Mouse (Mus musculus): ENCODE data around the gene Hsd17b14.
"Not testable (repeated sequence)": the region's sequence is repeated elsewhere in the genome, so short reads cannot be mapped to it uniquely, and the experiment has no call there.

Gene Hsd17b14

DNA sequence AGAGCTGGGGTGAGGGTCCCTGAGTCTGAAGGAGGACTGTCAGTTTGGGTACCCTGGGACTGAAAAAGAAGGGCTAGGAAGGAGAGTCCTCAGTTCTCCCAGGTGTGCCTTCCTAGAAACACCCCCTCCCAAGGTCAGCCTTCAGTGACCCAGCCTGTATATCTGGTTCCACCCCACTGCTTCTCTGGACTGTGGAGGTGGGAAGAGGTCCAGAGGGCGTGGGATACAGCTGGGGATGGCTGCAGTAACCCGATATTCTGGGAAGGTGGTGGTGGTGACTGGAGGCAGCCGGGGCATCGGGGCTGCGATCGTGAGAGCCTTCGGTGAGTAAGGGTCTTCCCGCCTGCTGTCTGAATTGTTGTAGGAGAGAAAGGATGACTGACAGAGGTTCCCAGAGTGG is at the start of gene Hsd17b14:
Gene Hsd17b14 (plus strand): TSS at position 150 of the 400 bp plus-strand sequence.
- DNase-seq (ENCODE audit: low spot score) = no peak

DNA sequence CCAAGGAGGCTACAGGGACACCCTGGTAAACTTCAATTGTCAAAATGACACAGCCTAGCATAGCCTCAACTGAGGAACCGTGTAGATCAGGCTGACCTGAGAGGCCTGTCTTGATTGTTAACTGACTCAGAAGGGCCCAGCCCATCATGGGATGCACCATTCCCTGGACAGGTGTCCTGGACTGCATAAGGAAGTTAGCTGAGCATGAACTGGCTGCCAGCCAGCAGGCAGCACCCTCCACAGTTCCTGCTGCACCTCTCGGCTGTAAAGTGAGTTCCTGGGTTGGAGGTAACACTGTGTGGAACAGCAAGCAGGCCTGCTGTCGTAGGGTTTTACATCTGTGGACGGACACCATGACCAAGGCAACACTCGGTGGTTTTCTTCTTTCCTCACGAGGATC is 47.1 kb upstream of the Hsd17b14 start:
- DNase-seq (ENCODE audit: low spot score) = no peak

DNA sequence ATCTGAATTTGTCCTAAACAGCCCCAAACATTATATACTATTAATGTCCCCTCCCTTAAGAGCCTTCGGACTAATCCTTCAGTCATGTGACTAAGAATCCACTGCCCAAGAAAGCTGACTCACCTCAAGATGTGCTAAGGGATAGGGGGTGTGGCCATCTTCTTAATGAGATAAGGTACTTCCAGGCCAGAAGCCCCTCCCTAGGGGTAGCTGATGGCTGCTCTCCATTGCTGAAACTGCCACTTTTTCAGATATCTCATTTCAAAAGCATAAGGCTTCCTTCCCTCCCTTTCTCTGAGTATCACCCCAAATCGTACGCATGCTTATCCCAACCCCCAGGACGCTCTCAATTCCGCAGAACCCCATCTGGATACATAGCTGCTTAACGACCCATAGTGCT is 46.1 kb upstream of the Hsd17b14 start:
- no peak for DNase-seq (ENCODE audit: low spot score)

DNA sequence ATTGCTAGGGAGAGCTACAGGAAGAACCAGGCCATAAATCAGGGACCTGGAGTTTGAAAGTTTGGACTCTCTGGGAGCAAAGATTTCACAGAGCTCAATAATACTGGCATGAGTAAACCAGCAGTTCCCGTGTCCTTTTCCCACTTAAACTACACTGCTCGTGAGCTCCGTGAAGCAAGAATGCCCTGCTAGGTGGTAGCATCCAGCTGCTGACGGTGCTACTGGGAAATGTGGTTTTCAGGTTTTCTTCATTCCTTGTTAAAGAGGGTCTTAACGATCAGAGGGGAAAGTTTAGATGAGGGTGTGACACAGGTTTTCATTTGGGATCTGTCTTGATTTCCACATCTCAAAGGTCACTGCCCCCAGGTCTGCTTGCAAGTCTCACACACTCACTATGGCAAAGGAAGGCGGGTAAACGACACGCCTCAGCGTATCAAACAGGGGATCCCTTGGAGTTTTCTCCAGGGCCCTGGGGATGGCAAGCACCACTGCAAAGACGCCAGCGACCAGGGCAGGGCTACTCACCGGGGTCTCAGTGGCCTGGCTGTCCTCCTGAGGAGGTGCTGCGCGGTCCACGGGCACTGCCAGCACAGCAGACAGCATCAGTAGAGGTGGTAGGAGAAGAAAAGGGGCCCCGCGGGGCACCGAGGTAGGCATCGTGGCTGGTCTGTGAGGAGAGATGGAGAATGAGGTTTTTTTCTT is 45.4 kb upstream of the Hsd17b14 start:
- DNase-seq (ENCODE audit: low spot score) = no peak

DNA sequence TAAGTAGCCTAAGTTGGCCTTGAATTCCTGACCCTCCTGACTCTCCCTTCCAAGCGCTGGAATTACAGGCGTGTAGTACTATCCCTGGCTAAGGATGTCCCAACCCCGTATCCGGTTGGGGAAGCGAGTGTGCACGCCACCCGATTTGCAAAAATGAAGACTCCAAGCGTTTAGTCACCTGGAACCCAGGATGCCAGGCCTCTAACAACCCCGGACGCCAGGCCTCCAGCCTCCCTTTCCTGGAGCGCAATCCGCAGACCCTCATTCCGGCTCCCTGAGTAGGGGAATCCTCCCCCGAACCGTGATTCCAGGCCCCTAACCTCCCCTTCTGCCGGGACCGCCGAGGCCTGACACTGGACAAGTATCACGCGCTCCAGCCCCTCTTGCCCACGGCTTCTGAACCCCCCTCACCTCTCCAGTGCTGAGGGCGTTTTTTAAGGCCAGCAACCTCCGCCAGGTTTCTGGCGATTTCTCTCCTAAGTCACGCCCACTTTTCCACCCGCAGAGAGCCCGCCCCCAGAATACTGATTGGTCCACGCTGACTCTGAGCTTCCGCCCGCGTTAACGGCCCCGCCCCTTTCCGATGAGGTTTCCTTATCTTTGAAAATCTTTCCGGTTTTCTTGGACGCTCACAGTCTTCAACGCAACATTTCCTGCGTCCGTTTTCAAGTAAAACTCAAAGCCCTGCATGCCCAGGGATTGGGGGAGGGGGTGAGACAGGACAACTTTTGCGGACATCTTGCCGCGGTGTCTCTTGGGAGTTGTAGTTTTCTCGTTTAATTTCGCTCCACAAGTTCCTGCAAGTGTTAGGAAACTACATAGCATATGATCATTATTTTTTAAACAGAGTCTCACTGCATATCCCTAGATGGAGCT is 44.5 kb upstream of the Hsd17b14 start, which contains the start of gene Nucb1:
Gene Nucb1 (minus strand): TSS at position 495 of the 876 bp plus-strand sequence.
- DNase-seq (ENCODE audit: low spot score) = peak; percentile 83

DNA sequence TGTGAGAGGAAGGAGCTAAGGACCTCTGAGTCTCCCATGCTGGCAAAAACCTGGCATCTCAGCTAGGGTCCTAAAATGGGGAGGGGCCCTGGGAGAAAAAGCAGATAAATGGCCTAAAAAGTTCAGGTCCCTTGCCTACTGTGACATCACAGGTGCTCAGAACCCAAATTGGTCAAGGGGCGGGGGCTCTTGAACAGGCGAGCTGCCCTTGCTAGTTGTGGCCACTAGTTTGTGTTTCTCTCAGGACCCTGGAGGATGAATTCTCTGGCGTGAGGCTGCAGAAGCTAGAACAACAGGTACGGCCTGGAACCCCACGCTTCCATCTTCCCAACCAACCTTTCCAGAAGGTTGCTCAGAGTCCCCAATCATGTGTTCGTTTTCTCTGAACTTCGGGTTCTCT is 40.3 kb upstream of the Hsd17b14 start:
- no peak for DNase-seq (ENCODE audit: low spot score)

DNA sequence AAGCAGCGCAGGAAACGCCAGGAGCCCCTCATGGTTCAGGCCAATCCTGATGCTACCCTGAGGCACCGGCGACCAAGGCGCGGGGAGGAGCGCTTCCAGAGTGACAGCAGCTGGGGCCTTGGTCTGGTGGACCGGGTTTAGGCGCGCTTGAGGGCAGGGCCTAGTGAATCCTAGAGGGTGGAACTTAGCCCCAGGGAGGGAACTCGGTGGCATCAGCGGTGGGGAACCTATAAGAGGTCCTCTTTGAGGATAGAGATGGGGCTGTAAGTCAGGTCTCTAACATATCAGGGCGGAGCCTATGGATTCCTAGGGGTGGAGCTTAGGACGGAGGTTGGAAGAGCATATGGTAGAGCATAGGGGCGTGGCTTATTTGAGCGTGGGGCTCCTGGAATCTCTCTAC is 39.3 kb upstream of the Hsd17b14 start:
- no peak for DNase-seq (ENCODE audit: low spot score)

DNA sequence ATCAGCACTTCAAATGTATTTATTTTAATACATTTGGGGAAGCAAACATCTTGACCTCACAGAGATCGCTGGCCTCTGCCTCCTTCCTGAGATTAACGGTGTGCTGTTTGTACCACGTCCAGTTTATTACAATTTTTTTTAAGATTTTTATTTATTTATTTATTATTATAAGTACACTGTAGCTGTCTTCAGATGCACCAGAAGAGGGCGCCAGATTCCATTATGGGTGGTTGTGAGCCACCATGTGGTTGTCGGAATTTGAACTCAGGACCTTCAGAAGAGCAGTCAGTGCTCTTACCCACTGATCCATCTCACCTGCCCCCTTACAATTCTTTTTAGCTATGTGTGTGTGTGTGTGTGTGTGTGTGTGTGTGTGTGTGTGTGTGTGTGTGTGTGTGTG is 37.8 kb upstream of the Hsd17b14 start:
- DNase-seq (ENCODE audit: low spot score) = not testable (repeated sequence)

DNA sequence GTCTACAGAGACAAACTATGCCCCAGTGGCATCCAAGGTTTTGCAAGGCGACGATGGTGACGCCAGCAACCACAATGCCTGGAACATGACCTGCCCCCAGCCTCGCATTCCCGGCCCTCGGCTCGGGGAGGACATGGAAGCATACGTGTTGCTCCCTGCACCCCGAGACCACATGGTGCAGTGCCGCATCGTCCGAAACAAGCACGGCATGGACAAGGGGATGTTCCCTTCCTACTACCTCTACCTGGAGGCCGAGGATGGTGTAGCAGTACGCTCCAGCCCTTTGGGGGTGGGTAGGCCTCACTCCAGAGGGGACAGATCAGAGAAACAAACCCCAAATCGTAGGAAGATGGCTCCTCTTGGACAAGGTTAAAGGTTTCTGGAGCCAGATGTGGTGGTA is 36.1 kb upstream of the Hsd17b14 start:
- no peak for DNase-seq (ENCODE audit: low spot score)

DNA sequence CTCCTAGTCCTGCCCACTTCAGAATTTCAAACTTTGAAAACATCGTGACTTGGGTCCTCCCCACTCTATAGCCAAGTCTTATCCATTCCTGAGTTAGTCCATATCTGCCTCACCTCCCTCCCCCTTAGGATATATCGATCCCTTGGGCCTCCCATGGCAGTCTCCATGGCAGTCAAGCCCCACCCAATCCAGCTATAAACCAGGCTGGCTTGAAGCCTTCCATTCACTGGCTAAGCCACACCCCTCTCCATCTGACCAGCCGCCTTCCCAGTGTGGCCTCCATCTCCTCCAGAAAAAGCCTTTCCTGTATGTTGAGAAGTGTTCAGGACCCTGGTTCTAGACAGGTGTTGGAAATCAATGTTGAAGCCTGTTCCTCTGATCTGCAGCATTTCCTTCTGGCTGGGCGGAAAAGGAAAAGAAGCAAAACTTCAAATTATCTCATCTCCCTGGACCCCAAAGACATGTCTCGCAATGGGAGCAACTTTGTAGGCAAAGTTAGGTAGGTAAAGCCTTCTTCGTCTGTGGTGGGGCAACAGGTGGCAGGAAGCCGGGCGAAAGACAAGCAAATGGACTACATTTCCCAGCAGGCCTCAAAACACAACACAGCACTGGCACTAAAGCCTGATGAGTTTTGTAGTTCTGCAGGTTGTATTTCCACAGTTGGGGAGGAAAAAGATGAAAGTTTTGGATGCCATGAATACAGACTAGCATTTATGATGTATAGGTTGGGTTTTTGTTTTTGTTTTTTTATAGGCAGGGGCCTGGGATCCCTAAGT is 35.2 kb upstream of the Hsd17b14 start:
- DNase-seq (ENCODE audit: low spot score) = no peak

DNA sequence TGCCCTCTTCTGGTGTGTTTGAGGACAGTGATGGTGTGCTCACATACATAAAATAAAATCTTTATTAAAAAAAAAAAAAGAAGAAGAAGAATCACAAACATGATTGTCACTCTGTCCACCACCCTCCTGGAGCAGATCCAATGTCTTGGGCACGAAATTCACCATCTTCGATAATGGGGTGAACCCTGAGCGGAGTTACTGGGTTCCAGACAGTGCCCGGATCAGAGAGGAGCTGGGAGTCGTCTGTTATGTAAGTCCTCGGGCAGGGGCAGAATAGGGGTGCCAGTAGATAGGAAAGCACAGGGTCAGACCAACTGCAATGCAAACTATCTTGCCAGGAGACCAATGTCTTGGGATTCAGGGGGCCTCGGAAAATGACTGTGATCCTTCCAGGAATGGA is 34.1 kb upstream of the Hsd17b14 start:
- no peak for DNase-seq (ENCODE audit: low spot score)

DNA sequence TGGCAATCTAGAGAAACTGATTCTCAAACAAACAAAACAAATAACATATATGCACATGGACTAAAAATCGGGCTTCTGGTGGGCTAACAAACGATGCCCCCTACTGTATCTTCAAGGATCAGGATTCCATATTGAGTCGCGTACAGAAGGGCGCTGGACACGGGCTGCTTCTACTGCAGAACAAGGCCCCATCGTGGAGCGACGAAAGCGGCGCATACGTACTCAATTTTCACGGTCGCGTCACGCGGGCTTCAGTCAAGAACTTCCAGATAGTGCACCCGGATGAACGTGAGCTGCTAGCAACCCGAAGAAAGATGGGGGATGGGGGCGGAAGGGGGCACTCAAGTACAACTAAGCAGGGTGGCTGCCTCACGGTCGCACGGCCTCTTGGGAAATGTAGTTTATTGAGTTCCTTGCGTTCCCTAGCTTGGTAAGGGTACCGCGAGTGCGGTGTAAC is 32.9 kb upstream of the Hsd17b14 start:
- peak; percentile 77 for DNase-seq (ENCODE audit: low spot score)

DNA sequence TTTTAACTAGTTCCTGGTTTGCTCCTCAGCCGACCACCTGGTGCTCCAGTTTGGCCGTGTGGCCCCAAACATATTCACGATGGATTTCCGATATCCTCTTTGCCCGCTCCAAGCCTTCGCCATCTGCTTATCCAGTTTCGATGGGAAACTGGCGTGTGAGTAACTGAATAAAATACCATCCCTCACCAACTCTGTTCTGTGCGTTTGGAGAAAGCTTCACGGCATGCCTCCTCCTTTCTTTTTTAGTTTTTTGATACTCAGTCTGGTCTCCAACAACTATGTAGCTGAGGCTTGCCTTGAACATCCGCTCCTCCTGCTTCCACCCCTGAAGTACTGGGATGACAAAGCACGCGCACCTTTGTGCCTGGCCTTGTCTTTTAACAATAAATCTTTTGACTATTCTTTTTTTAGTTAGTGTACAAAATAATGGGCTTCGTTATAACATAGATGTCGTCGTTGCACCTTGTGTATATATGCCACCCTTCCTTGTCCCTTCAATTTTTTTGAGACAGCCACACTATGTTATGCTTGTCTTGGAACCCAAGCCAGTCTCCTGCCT is 32.4 kb upstream of the Hsd17b14 start:
- DNase-seq (ENCODE audit: low spot score) = no peak

DNA sequence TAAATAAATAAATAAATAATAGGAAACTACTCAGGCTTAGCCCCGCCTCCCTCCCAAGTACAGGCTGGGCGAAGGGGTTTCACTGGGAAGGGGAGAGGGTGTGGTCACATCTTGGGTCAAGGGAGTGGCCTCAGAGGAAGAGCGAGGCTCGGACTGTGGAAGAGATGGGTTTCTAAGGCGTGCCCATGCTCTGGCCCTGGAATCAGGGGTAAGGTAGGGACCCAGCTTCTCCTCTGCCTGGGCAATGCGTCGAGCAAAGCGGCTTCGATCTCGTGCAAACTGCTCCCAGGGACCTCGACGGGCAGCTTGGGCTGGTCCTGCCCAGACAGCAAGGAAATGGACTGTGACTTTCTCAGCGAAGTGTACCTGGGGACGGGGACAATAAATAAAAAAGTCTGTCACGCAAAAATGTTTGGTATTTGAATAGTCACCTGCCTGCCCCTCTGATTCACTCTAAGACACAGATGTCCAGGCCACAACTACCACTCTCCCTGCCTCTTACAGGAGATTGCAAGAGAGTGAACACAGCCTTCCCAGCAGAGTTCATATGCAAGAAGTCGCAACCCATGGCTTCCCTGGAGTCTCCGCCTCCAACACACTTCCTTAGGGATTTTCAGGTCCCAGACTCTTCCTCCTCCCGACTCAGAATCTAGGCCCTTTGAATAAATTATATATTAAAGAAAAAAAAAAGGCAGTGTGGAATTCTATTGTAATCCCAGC is 31.6 kb upstream of the Hsd17b14 start:
- DNase-seq (ENCODE audit: low spot score) = no peak

DNA sequence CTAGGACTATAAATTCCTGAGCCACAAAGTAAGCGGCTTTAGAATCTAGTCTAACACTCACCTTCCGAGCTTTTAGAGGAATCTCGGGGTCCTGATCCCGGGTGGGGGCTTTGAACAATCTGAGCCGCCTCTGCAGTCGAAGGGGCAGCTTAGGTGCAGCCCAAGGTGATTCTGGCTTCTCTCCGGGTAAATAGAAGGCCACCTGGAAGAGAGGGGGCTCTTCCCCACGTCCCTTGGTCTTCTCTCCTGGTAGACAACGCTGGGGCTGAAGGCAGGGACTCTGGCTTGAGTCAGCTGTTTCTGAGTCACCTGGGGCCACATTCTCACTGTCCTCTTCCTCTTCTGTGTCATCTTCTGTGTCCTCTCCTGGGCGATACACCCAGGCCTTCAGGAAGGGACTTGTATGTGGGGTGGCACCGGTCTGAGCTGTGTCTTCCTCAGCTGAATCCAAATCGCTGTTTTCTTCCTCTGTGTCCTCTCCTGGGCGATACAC is 31.0 kb upstream of the Hsd17b14 start:
- DNase-seq (ENCODE audit: low spot score) = no peak

DNA sequence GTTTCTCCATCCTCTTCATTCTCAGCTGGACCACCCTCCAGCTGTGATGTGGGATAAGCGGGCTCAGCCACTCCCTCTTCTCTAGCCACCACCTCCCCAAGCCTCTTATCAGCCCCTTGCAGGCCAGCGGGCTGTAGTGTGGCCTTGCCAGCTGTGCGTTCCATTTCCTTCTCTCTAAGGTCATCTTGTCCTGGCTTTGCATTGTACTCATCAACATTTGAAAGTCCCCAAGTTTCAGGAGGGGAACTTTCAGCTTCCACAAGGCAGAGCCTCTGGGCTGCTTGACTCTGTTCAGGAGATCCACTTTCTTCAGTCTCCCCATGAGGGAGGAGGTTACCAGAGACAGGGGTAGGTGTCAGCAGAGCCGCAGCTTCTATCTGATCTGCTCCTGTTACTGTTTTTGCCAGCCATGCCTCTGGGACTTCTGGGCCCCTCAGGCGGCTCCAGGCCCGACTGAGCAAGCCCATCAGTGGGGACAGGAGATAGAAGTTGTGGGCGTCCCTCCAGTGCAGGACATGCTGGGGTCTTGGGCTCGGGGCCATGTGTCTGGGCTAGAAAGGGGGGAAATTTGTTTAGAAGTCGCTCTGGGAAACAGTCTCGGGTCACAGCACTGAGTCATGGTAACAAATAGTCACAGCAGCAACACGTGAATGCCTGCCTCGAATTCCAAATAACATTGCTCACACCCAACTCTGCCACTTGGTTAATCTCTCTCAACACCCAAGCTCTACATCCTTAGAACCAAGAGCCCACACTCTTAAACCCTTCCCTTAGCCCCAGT is 29.7 kb upstream of the Hsd17b14 start:
- DNase-seq (ENCODE audit: low spot score) = no peak

DNA sequence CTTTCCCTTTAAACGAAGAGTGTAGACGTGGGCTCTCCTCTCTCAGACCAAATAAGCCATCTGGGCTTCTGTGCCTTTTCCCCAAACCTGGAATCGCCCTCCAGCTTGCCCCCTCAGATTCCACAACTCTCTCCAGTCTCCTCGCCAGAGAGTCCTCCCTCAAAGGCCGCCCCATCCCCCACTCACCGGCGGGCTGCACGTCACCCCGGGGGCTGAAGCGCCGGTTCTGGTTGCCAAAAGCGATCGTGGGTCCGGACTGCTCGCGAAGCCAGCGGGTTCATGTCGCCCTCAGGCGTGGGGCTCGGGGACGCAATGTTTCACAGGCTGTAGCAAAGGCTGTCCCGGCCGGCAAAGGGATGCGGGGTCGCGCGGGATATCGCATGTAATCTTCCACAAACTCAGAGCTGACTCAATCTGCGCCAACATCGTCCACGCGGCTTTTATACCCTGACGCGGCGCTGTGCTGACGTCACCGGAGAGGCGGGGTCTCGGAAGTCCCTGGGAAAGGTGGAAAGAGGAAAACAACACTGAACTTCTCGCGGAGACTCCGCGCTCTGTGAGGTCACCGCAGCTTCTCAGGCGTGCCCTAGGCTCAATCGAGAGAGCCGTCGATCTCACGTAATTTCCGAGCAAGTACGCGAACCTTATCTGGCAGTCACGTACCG is 28.8 kb upstream of the Hsd17b14 start, which contains the start of the genes Ppp1r15a and Plekha4:
Gene Ppp1r15a (minus strand): TSS at position 460 of the 665 bp plus-strand sequence.
Gene Plekha4 (plus strand): TSS at position 522 of the 665 bp plus-strand sequence.
- peak; percentile 97 for DNase-seq (ENCODE audit: low spot score)

DNA sequence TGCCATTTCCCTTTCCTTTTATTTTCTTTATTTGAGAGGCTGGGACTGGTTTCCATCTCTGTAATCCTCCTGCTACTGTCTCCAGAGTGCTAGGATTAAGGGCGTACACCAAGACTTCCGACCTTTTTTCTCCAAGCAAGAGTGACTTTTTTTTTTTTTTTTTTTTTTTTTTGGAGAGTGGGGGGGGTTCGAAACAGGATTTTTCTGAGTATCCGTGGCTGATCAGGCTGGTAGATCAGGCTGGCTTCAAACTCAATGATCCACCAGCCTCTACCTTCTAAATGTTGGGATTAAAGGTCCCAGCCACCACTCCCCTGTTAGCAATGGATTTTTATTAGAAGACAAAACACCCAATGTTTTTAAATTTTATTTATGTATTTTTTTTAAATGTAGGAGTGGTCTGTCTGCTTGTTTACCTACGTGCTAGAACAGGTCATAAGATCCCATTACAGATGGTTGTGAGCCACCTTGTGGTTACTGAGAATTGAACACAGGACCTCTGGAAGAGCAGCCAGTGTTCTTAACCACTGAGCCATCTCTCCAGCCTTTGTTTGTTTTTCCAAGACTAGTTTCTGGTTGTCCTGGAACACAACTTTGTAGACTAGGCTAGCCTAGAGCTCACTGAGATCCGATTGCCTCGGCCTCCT is 28.1 kb upstream of the Hsd17b14 start:
- DNase-seq (ENCODE audit: low spot score) = no peak

DNA sequence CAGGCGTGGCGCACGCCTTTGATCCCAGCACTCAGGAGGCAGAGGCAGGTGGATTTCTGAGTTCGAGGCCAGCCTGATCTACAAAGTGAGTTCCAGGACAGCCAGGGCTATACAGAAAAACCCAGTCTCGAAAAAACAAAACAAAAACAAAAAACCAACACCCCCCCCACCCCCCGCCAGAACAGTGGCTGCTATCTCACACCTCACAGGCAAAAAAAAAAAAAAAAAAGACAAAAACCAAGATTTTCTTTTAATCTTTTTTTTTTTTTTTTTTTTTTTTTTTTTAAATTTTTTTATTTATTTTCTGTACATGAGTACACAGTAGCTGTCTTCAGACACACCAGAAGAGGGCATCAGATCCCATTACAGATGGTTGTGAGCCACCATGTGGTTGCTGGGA is 27.5 kb upstream of the Hsd17b14 start:
- not testable (repeated sequence) for DNase-seq (ENCODE audit: low spot score)
